Mouse (Mus musculus) ovary, adult 18-20 months (tissue): Measurements from ENCODE around the gene Ldlr.
"Not testable (repeated sequence)": the region's sequence is repeated elsewhere in the genome, so short reads cannot be mapped to it uniquely, and the experiment has no call there.

ENCODE experiments used
- DNase-seq: peaks from one replicate; pipeline ENCODE4 v3.0.0; 2022; ENCODE audit warnings: low spot score, mixed read lengths

Ldlr gene

DNA sequence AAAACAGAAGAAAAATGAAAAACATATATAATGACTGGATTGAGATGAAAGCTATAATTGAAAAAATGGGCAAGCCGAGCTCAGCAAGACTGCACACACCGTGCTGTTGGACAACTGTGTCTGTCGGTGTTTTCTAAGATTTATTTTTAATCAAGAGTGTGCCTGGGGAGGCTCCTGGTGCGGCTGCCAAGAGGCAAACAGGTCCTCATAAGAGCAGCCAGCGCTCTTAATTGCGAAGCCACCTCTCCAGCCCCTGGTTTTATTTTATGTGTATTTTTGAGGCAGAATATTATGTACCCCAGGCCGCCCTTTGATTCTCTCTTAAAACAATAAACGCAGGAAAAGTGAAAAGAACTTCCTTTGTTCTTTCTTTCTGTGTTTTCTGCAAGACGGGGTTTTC lies 65.0 kb downstream of the Ldlr start:
- DNase-seq = no peak

DNA sequence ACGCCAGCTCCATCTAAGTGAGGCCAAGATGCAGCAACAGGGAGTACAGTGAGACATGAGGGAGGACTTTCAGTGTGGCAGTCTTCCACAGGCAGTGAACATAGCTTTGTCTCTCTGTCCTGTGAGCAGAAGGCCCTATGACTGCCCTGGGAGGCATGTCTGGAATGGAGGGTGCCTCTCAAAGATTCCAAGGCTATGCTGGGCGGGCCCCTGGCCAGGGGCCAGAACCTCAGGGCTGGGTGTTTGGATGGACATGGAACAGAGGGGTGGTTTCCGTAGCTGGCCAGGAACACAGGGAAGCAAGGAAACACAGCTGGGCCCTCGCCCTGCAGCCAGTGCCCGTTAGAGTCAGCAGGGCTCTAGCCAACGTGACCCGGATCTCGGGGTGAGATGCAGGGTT lies 68.6 kb downstream of the Ldlr start:
- DNase-seq = peak; percentile 66

DNA sequence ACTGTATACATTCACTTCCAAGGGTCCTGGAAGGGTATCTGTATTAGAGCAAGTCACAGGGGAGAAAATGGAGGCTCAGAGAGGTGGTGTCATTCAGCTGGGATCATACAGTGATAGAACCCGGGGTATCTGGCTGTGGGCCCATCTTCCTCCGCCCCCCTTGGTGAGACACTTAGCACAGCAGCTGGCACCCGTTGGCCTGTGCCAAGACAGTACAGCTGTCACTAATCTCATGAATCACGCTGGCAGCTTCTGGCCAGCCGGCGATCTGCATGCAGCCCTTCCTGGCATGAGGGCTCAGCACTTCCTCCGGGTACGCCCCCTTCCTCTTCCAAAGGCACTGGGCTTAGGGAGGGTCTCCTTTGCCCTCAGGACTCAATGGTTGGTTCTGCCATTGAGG lies 69.4 kb downstream of the Ldlr start:
- DNase-seq = peak; percentile 43

DNA sequence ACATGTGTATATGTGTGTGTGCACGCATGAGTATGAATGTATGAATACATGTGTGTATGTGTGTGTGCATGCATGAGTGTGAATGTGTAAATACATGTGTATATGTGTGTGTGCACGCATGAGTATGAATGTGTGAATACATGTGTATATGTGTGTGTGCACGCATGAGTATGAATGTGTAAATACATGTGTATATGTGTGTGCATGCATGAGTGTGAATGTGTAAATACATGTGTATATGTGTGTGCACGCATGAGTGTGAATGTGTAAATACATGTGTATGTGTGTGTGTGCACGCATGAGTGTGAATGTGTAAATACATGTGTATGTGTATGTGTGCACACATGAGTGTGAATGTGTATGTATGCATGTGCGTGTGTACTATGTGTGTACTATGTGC lies 70.2 kb downstream of the Ldlr start:
- not testable (repeated sequence) for DNase-seq

GRCm38 (mm10) chr9:21794344-21794834 lies 71.1 kb downstream of the Ldlr start:
- no peak for DNase-seq

DNA sequence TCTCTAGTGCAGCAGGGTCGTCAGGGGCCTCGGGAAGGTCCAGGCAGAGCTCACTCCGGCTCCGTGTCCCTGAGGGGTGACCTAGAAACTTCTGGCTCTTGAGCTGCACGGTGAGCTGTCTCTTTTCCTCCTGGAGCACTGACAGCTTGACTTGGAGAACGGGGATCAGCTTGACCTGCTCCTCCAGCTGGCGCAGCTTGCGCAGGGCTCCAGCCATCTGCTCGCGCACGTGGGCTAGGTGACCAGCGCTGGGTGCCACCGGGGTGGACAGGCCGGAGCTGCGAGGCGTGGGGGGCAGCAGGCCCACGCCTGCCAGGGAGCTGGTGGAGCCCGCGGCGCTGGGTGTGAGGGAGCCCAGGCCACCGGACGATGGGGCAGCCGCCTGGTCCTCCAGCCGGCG lies 71.6 kb downstream of the Ldlr start:
- DNase-seq = no peak

- DNase-seq = no peak
Observed at GRCm38 (mm10) chr9:21795579-21795978, 72.3 kb downstream of the Ldlr start.

DNA sequence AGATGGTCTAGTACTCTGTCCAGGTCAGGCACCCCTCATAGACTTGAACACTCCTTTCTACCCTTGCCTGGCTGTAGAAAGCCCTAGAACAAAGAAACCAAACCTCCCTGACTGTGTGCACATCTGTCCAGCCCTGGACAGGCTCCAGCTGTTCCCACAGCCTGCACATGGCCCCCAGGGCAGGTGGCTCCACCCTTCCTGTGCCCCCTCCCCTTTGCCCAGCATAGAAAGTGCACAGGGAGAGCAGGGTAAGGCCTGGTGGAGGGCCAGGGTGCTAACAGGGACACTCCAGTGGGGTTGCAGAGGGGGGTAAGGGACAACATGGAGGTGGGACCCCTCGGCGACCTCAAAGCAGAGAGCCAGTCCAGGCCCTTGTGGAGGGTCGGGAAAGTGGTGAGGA lies 73.0 kb downstream of the Ldlr start:
- no peak for DNase-seq

GRCm38 (mm10) chr9:21796919-21797318 lies 73.6 kb downstream of the Ldlr start:
- DNase-seq = no peak

- peak; percentile 62 for DNase-seq
Observed at GRCm38 (mm10) chr9:21797921-21798344, 74.7 kb downstream of the Ldlr start.

GRCm38 (mm10) chr9:21798345-21799009 lies 75.2 kb downstream of the Ldlr start, which contains the start of gene Kank2:
Kank2 (minus strand) TSS chr9:21798744.
- DNase-seq = peak; percentile 78

DNA sequence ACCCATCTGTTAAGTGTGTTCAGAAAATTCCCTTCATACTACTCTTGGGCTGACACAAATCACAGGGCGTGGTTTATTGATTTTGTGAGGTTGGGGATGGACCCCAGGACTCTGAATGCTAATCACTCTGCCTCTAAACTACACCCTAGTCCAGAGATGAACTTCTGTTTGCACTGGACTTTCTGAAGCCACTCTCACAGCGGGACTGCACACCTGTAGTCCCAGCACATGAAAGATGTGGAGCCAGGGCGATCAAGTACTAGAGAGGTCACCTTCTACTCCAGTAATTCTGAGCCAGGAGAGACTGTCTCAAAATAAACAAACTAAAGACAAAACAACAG lies 75.7 kb downstream of the Ldlr start:
- DNase-seq = no peak
